Mouse (Mus musculus): ENCODE results near the gene Pmepa1.

The Pmepa1 gene

GRCm38 (mm10) chr2:173253761-173254662, 22.3 kb downstream of the Pmepa1 start:
- DNase-seq (ENCODE audit: low spot score in 2 of 2) = no peak

DNA sequence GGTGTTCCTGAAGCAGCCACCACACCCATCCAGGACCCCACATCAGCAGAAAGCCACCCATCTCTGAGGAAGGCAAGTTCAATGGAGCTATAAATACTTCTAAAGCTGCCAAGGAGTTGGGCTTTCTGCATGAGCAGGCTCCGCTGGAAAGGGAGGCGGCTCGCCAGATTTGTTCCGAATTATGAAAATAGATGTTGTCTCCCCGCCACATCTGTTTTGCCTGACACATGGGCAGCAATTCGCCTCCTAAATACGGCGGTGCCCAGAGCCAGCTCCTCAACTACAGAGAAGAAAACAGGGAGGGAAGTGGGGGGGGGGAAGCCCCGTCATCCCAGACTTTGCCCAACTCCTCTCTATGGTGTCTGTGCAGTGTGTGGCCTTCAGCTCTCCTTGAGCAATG, 24.7 kb downstream of the Pmepa1 start:
- no peak for DNase-seq (ENCODE audit: low spot score in 2 of 2)

DNA sequence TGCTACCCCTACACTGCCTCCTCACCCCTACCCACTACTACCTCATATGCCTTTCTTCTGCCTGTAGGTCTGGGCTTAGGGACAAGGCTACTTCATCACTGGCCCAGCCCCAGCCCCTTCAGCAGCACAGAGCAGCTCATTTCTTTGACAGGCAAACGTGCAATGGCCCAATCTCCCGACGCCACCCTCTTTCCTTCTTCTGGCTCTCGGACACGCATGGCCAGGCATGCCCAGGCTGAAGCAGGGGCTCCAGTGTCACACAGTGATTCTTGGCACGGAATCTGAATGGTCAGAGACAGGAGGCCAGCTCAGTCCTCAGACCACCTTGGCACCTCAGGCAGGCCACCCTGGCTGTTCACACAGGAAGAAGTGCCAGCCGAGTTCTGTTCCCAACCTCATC, 25.2 kb downstream of the Pmepa1 start:
- DNase-seq (ENCODE audit: low spot score in 2 of 2) = no peak

GRCm38 (mm10) chr2:173250411-173250810, 25.9 kb downstream of the Pmepa1 start:
- no peak for DNase-seq (ENCODE audit: low spot score in 2 of 2)

GRCm38 (mm10) chr2:173249965-173250364, 26.4 kb downstream of the Pmepa1 start:
- DNase-seq (ENCODE audit: low spot score in 2 of 2) = no peak

DNA sequence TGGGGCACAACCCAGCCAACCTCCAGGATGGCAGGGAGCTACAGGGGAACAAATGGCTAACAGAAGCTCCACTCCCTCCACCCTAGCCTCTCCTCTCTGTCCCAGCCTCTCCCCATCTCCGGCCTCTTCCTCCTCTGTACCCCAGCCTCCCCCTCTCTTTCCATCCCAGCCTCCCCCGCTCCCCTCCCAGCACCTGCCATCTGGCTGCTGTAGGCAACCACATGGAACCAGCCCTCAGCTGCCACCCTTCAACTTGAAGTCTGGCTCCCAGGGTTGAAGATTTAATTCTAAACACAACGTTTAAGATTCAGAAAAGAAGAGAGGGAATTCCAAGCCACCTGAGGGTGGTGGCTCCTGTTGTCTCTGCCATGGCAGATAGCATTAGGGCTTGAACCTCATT, 26.9 kb downstream of the Pmepa1 start:
- DNase-seq (ENCODE audit: low spot score in 2 of 2) = no peak

DNA sequence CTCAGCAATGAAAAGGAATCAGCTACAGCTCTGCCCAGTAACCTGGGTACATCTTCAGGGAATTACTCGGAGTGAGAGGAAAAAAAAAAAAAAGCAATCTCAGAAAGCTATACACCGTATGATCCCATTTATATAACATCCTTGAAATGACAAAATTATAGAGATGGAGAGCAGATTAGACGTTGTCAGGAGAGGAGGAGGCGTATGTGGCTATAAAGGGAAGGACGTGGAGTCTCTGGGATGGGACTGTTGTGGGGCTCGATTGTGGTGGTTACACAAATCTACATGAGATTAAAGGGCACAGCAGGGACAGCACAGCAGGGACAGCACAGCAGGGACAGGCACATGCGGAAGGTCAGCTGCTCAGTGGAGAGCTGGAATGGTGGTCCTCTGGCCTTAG, 27.5 kb downstream of the Pmepa1 start:
- DNase-seq (ENCODE audit: low spot score in 2 of 2) = no peak

- no peak for DNase-seq (ENCODE audit: low spot score in 2 of 2)
Measured at GRCm38 (mm10) chr2:173247911-173248310, 28.4 kb downstream of the Pmepa1 start.

- no peak for DNase-seq (ENCODE audit: low spot score in 2 of 2)
Measured at GRCm38 (mm10) chr2:173247197-173247596, 29.1 kb downstream of the Pmepa1 start.

DNA sequence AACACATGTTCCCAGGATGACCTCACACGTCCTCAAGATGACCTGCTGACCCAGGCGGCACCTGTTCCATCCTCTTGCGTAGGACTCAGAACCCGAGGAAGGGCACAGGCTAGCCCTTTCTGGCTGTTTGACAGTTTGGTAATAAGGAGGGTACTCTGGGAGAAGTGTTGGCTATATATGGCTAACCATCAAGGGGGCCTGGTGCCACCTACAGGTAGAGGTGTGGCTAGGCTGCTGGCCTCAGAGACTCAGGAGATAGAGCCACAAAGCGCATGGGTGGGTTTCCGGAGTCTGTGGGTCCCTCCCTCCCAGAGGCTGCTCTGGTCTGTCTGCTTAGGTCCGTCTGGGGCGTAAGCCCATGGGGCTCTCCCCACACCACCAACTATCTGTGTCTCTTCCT, 29.6 kb downstream of the Pmepa1 start:
- DNase-seq (ENCODE audit: low spot score in 2 of 2) = no peak

GRCm38 (mm10) chr2:173245258-173245657, 31.1 kb downstream of the Pmepa1 start:
- no peak for DNase-seq (ENCODE audit: low spot score in 2 of 2)

- DNase-seq (ENCODE audit: low spot score in 2 of 2) = no peak
Measured at GRCm38 (mm10) chr2:173244108-173244507, 32.2 kb downstream of the Pmepa1 start.

DNA sequence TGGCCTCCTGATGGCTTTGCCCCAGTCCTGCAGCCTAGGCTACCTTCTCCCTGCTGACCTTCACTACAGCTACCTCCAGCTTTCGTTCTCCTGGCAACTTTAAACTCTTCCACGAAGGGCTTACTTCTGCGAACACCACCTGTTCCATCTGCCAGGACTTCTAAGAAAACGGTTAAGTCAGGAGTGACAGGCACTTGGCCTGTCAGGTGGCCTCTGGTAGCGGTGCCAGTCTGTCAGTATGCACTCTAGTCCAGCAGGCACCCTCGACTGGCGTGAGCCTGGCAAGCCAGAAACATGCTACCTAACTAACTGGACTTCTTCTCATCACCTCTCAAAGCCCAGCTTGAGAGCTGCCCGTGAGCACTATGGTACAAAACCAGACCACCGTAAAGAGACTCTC, 32.7 kb downstream of the Pmepa1 start:
- DNase-seq (ENCODE audit: low spot score in 2 of 2) = no peak

GRCm38 (mm10) chr2:173242874-173243273, 33.5 kb downstream of the Pmepa1 start:
- no peak for DNase-seq (ENCODE audit: low spot score in 2 of 2)

- DNase-seq (ENCODE audit: low spot score in 2 of 2) = no peak
Measured at GRCm38 (mm10) chr2:173240738-173241137, 35.6 kb downstream of the Pmepa1 start.

DNA sequence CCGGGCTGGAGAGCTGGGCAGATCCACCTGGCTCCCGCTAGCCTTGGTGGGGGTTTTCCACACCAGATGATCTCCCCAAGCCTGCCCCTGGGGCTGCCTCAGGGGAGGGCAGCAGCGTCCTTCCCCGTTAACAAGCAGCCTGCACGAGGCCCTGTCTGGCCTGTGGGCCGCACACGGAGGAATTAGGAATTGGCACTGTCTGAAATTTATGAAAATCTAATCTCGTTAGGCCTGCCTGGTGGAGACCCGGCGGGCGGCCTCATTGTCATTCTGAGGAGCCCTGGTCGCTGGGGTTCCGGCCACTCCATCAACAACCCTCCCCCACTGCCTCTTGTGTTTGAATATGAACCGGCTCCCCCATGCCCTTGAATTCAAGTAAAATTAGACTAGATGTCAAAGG, 37.8 kb downstream of the Pmepa1 start:
- no peak for DNase-seq (ENCODE audit: low spot score in 2 of 2)

GRCm38 (mm10) chr2:173235435-173236332, 40.6 kb downstream of the Pmepa1 start:
- DNase-seq (ENCODE audit: low spot score in 2 of 2) = peak in 1 of 2 experiments; percentile 45

GRCm38 (mm10) chr2:173232766-173233099, 43.6 kb downstream of the Pmepa1 start:
- DNase-seq (ENCODE audit: low spot score in 2 of 2) = no peak

DNA sequence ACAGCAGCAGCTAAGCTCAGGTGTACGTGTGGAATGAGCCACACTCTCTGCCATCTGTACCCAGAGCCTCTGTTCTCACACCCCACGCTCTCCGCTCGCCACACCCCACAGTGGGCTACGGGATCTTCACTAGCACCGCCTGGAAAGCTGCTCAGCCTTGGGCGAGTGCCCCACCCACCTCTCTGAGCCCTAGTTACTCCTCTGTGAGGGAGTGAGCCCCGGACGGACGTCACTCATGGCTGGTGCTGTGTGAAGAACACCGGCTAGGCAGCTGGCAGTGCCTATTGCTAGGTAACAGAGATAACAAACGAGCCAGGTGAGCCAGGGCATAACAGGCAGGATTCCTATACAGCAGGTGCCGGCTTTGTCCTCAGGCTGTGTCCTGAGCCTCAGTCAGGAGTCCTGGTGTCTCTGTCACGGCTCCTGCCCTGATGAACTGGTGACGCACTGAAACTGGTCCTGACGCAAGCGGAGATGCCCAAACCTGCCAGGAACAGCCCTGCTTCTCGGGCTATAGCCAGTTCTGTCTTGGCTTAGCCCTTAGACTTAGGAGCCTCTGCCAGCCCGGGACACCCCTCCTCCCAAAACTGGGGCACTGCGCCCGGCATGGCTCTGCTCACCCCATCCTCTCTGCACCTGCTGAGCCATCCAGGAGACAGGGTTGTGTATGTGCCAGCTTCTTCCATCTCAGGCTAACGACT, 44.1 kb downstream of the Pmepa1 start:
- DNase-seq (ENCODE audit: low spot score in 2 of 2) = no peak

GRCm38 (mm10) chr2:173229578-173230224, 46.6 kb downstream of the Pmepa1 start:
- DNase-seq (ENCODE audit: low spot score in 2 of 2) = peak; percentile 97

DNA sequence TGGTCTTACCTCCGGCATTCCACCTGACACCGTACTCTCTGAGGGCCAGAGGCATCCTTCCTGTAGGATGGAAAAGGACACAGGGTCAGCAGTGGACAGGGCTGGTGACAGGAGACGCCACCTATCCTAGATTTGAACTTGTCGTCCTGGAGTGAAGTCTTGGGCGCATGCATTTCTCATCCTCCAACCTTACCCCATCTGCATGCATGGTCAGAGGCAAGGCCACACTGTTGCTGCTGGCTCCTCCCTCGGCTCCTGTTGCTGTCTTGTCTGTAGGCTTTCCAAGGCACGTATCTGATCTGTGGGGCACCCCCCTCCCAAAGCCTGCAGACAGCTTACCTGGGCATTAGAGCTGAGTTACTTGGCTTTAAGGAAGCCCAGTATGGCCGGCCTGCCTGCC, 47.8 kb downstream of the Pmepa1 start:
- DNase-seq (ENCODE audit: low spot score in 2 of 2) = no peak

- no peak for DNase-seq (ENCODE audit: low spot score in 2 of 2)
Measured at GRCm38 (mm10) chr2:173226792-173227191, 49.5 kb downstream of the Pmepa1 start.
